Mouse (Mus musculus) stomach, postnatal 0 days (tissue): ENCODE measurements around the gene Dagla.

Source experiments
- CTCF ChIP-seq: IDR thresholded peaks from 2 replicates; pipeline ENCODE4 v1.5.1; 2016; ENCODE audit warnings: antibody characterized with exemption, low read depth, mild to moderate bottlenecking, moderate library complexity
- EP300 ChIP-seq: optimal IDR thresholded peaks from 2 replicates; pipeline ENCODE3; 2016; ENCODE audit warnings: antibody characterized with exemption

DNA sequence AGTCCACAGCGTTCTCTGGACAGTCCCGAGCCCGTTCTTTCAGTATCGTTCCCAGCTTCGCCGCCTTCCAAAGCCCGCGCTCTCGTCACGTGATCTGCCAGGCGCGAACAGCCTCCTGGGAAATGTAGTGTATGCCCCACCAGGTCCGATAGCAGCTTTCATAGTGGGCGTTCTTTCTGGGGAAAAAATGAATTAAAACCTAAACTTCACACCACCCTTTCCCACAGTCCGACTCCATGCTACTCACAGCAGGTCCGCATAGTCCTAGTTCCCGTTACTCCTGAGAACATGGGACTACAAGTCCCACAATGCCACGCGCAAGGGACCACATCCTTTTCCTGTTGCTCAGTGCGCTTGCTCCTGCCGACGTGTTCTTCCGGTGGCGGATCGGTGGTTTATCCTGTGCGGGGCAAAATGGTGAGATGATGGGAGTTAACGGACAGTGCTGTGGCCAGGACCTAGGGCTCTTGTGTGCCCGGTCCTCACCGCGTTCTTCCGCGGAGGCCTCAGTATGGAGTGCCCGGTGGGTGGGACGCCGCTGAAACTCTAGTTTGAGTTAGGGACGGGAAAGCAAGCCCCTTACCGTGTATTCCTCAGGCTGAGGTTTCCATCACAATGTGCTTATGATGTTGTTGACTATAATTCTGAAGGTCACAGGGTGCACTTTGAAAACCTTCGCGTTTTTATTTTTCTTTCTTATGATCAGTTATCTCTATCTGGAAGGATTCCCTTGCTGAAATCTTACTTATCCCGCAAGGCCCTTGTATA is 100.6 kb downstream of the Dagla start, which contains the start of the genes Tmem258 and Fen1:
- TF ChIP-seq CTCF (no peak), EP300 (no peak)
